Mouse (Mus musculus): ENCODE data around the gene Etfdh. TPM values are rescaled to one million over a fixed set of nuclear protein-coding genes. Genes with fewer than 3 reads are reported as not detected.
"Not testable (repeated sequence)": the region's sequence is repeated elsewhere in the genome, so short reads cannot be mapped to it uniquely, and the experiment has no call there.

Gene Etfdh
- polyA plus RNA-seq, 1 experiment, result 13.4 TPM

DNA sequence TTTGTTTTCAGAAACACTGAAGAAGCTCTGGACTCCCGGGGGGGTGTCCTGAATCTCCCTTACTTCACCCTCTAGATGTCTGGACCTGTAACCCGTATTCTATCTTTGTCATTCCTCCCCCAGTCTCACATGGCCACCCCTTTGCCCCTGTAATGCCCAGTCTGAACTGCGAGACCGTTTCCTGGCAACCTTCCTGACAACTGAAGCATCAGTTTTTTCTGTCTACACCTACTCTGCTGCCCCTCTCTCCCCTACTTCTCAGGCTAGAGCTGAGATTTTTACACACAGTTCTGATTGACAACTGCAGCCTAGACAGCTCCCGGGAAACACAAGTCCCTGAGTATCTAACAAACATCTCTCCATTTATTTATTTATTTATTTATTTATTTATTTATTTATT, 52.4 kb downstream of the Etfdh start:
- no peak overlapping the region for H3K4me3 ChIP-seq (ENCODE audit: control insufficient read depth, low read depth, low read length)
- TF ChIP-seq CTCF (IDR thresholded peaks at IDR 0.05; ENCODE audit: control insufficient read depth, insufficient read depth, insufficient replicate concordance, low read depth, low read length) (no peak), POLR2A (IDR thresholded peaks at IDR 0.05; ENCODE audit: control insufficient read depth, low read depth, low read length) (no peak)
- no peaks in the 10 kb centered on the region for H3K36me3 ChIP-seq (ENCODE audit: control insufficient read depth, insufficient read depth, low read length)
- H3K27me3 ChIP-seq (ENCODE audit: control insufficient read depth, insufficient read depth, low read length), result no peaks in the 10 kb centered on the region
- no peak overlapping the region for H3K27ac ChIP-seq (ENCODE audit: control insufficient read depth, insufficient read depth, low read depth, low read length)
- H3K4me1 ChIP-seq (ENCODE audit: control insufficient read depth, insufficient read depth, low read length), result peaks cover 10% of the 10 kb centered on the region

DNA sequence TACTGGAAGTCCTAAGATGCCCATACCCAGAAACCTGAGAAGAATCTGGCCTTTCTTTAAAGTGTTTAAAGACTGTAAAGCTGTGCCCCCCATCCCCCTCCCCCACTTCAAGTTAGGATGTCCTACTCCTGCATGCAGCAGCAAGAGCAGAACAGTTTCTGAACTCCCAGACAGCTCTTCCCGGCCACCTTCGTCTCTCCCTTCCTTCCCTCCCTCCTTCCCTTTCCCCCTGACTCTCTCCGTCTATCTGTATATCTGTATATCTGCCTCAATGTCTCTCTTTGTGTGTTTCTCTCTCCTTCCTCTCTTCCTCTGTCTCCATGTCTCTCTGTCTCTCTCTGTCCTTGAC, 52.9 kb downstream of the Etfdh start:
- Histone ChIP-seq H3K27me3 (ENCODE audit: control insufficient read depth, insufficient read depth, low read length) (no peaks in the 10 kb centered on the region), H3K4me3 (ENCODE audit: control insufficient read depth, low read depth, low read length) (no peak overlapping the region), H3K4me1 (ENCODE audit: control insufficient read depth, insufficient read depth, low read length) (peaks cover 10% of the 10 kb centered on the region), H3K27ac (ENCODE audit: control insufficient read depth, insufficient read depth, low read depth, low read length) (no peak overlapping the region), H3K36me3 (ENCODE audit: control insufficient read depth, insufficient read depth, low read length) (no peaks in the 10 kb centered on the region)
- no peak for TF ChIP-seq POLR2A (IDR thresholded peaks at IDR 0.05; ENCODE audit: control insufficient read depth, low read depth, low read length)
- TF ChIP-seq CTCF (IDR thresholded peaks at IDR 0.05; ENCODE audit: control insufficient read depth, insufficient read depth, insufficient replicate concordance, low read depth, low read length), result no peak

- H3K27me3 ChIP-seq (ENCODE audit: control insufficient read depth, insufficient read depth, low read length), result no peaks in the 10 kb centered on the region
- no peak for TF ChIP-seq POLR2A (IDR thresholded peaks at IDR 0.05; ENCODE audit: control insufficient read depth, low read depth, low read length)
- TF ChIP-seq CTCF (IDR thresholded peaks at IDR 0.05; ENCODE audit: control insufficient read depth, insufficient read depth, insufficient replicate concordance, low read depth, low read length), result no peak
- H3K4me1 ChIP-seq (ENCODE audit: control insufficient read depth, insufficient read depth, low read length), result peaks cover 10% of the 10 kb centered on the region
- no peak overlapping the region for H3K4me3 ChIP-seq (ENCODE audit: control insufficient read depth, low read depth, low read length)
- H3K27ac ChIP-seq (ENCODE audit: control insufficient read depth, insufficient read depth, low read depth, low read length), result no peak overlapping the region
- no peaks in the 10 kb centered on the region for H3K36me3 ChIP-seq (ENCODE audit: control insufficient read depth, insufficient read depth, low read length)
Measured at GRCm38 (mm10) chr3:79575576-79576467, 53.5 kb downstream of the Etfdh start.

GRCm38 (mm10) chr3:79574336-79574735, 55.0 kb downstream of the Etfdh start:
- Histone ChIP-seq H3K4me1 (ENCODE audit: control insufficient read depth, insufficient read depth, low read length) (peaks cover 10% of the 10 kb centered on the region), H3K27ac (ENCODE audit: control insufficient read depth, insufficient read depth, low read depth, low read length) (no peak overlapping the region), H3K36me3 (ENCODE audit: control insufficient read depth, insufficient read depth, low read length) (no peaks in the 10 kb centered on the region)

GRCm38 (mm10) chr3:79573376-79573775, 55.9 kb downstream of the Etfdh start:
- not testable (repeated sequence) for H3K4me3 ChIP-seq (ENCODE audit: control insufficient read depth, low read depth, low read length); H3K36me3 ChIP-seq (ENCODE audit: control insufficient read depth, insufficient read depth, low read length); H3K27me3 ChIP-seq (ENCODE audit: control insufficient read depth, insufficient read depth, low read length); H3K27ac ChIP-seq (ENCODE audit: control insufficient read depth, insufficient read depth, low read depth, low read length)
- H3K4me1 ChIP-seq (ENCODE audit: control insufficient read depth, insufficient read depth, low read length), result peaks cover 10% of the 10 kb centered on the region

More at GRCm38 (mm10) chr3:79574336-79574735, 55.0 kb downstream of the Etfdh start:
- Histone ChIP-seq H3K27me3 (ENCODE audit: control insufficient read depth, insufficient read depth, low read length) (no peaks in the 10 kb centered on the region), H3K4me3 (ENCODE audit: control insufficient read depth, low read depth, low read length) (no peak overlapping the region)
- no peak for TF ChIP-seq CTCF (IDR thresholded peaks at IDR 0.05; ENCODE audit: control insufficient read depth, insufficient read depth, insufficient replicate concordance, low read depth, low read length)
- TF ChIP-seq POLR2A (IDR thresholded peaks at IDR 0.05; ENCODE audit: control insufficient read depth, low read depth, low read length), result no peak

DNA sequence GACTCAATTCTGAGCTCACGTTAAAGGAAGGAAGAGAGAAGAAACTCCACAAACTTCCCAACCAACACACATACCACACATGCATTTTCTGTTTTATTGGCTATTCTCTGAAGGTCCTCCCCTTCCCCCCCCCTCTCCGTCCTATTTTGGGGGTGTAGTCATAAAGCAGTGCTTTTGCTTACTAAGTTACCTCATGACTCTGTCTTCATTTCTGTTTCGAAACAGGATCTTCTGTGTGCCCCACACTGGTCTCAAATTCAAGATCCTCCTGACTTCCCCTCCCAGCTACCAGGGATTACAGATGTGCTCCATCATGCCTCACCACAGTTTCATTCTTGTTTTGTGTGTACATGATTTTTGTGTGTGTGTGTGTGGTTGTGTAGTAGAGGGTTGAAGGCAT, 56.9 kb downstream of the Etfdh start:
- Histone ChIP-seq H3K27ac (ENCODE audit: control insufficient read depth, insufficient read depth, low read depth, low read length) (no peak overlapping the region), H3K36me3 (ENCODE audit: control insufficient read depth, insufficient read depth, low read length) (no peaks in the 10 kb centered on the region), H3K4me1 (ENCODE audit: control insufficient read depth, insufficient read depth, low read length) (peaks cover 12% of the 10 kb centered on the region), H3K27me3 (ENCODE audit: control insufficient read depth, insufficient read depth, low read length) (no peaks in the 10 kb centered on the region), H3K4me3 (ENCODE audit: control insufficient read depth, low read depth, low read length) (no peak overlapping the region)
- TF ChIP-seq POLR2A (IDR thresholded peaks at IDR 0.05; ENCODE audit: control insufficient read depth, low read depth, low read length) (no peak), CTCF (IDR thresholded peaks at IDR 0.05; ENCODE audit: control insufficient read depth, insufficient read depth, insufficient replicate concordance, low read depth, low read length) (no peak)

GRCm38 (mm10) chr3:79569351-79569681, 60.0 kb downstream of the Etfdh start:
- Histone ChIP-seq H3K4me1 (ENCODE audit: control insufficient read depth, insufficient read depth, low read length) (peaks cover 5% of the 10 kb centered on the region; the same call in 1 of the 2 replicates), H3K4me3 (ENCODE audit: control insufficient read depth, low read depth, low read length) (peak overlapping the region; percentile 56; the same call in 1 of the 2 replicates), H3K36me3 (ENCODE audit: control insufficient read depth, insufficient read depth, low read length) (no peaks in the 10 kb centered on the region), H3K27me3 (ENCODE audit: control insufficient read depth, insufficient read depth, low read length) (no peaks in the 10 kb centered on the region), H3K27ac (ENCODE audit: control insufficient read depth, insufficient read depth, low read depth, low read length) (no peak overlapping the region)
- TF ChIP-seq CTCF (IDR thresholded peaks at IDR 0.05; ENCODE audit: control insufficient read depth, insufficient read depth, insufficient replicate concordance, low read depth, low read length), result no peak
- TF ChIP-seq POLR2A (IDR thresholded peaks at IDR 0.05; ENCODE audit: control insufficient read depth, low read depth, low read length), result no peak

Data from testis, adult 2 months (tissue).